Mouse (Mus musculus) embryonic fibroblast, embryonic 13.5 days (primary cell): ENCODE results near the gene Crmp1.

Source experiments
- CTCF ChIP-seq: IDR thresholded peaks from 2 replicates; pipeline ENCODE4 v1.5.1; 2011; ENCODE audit warnings: mild to moderate bottlenecking, control low read depth, low read length, moderate library complexity, borderline replicate concordance; ENCODE audit not compliant: insufficient read depth
- POLR2A ChIP-seq: IDR thresholded peaks from 2 replicates; pipeline ENCODE4 v1.6.1; 2011; ENCODE audit warnings: low read depth, mild to moderate bottlenecking, control low read depth, low read length, moderate library complexity

GRCm38 (mm10) chr5:37251596-37251995, 9.9 kb downstream of the Crmp1 start:
- TF ChIP-seq CTCF = no peak
- TF ChIP-seq POLR2A = no peak
